Mouse (Mus musculus) cerebellum, postnatal 25 days (tissue): ENCODE measurements around the gene Gm9008.
"Not testable (repeated sequence)": the region's sequence is repeated elsewhere in the genome, so short reads cannot be mapped to it uniquely, and the experiment has no call there.

Experiments used
- DNase-seq, 2 experiments: peaks; one replicate each; pipeline ENCODE4 v3.0.0; 2021; ENCODE audit warnings: mixed read lengths in 2 of 2

Gene Gm9008

GRCm38 (mm10) chr6:76497054-76497835 lies at the start of gene Gm9008:
TSS of gene Gm9008 (minus strand) at chr6:76497784.
- DNase-seq: not testable (repeated sequence)

DNA sequence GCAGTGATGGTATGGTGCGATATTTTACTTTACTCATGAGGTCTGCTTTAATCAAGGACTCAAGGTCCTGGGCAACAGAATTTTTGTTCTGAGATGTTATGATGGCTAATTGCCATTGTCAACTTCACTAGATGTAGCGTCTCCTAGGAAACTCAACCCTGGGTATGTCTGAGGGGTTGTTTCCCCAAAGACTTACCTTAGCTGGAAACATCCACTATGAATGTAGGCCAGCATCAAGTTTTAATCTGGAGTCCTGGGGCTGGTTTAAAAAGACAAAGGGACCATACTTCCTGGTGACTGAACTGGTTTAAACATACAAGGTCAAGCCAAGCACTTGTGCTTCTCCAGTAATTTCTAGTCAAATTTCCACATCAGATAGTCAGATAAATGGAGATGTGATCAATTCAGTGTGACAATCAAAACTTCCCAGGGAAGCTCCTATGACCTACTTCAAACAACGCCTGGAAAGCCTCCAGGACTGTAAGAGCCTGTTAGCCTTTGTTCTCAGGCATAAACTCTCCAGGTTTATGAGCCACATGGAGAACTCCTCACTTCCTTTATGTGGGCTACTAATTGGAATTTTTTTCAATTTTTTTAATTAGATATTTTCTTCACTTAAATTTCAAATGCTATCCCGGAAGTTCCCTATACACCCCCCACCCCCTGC lies 24.5 kb upstream of the Gm9008 start:
- DNase-seq: no peak

GRCm38 (mm10) chr6:76510200-76510599 lies 12.6 kb upstream of the Gm9008 start:
- no peak for DNase-seq

DNA sequence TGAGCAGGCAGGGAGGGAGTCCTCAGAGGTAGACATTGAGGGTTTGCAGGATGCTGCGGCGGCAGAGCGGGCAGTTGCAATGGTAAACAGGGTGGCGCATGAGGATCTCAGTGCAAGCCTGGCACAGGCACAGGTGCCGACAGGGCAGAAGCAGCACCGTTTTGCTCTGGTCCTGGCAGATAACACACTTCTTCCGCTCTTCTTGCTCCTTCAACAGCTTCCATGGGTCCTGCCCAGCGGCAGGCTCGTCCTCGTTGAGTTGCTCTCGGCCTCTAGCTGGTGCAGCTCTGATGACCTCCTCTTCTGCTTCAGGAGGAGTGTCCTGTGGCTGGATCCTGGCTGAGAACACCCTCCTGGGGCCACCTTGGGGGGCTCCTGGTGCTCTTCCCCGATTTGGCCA lies 1.2 kb downstream of the Gm9008 start:
- DNase-seq: not testable (repeated sequence)

DNA sequence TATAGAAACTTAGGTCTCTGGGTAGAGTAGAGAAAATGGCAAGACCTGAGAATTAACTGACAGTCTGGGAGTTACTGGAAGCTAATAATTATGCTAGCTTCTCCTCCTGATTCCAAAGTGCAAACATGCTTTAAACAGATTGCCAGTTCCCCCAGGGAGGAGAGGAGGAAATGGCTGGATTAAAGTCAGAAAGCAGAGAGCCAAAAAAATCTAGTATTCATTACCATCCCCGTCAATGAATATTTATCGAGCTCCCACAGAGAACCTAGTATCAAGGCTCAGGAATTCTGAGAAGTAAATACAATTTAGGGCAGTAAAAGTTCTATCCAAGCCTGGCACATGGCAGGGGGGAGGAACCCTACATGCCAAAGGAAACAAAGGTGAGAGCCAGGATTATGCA lies 29.4 kb downstream of the Gm9008 start:
- no peak for DNase-seq
